Mouse (Mus musculus): ENCODE results near the gene Olfr741. TPM values are rescaled to one million over a fixed set of nuclear protein-coding genes. Genes with fewer than 3 reads are reported as not detected.

The Olfr741 gene
- not detected in 2 replicates for polyA plus RNA-seq (2016; fragmentation: Nextera tagmentation; extraction: Ambion mirVana)

GRCm38 (mm10) chr14:50472438-50472837, at the start of gene Olfr741:
Gene Olfr741 (plus strand): TSS chr14:50472738.
- no peak within 1 kb of the TSS for H3K9ac ChIP-seq
- 77% methylated on average over 2 of the region's 2 CpGs for WGBS
- H3K4me1 ChIP-seq: no peaks in the 10 kb centered on the region
- no peak within 1 kb of the TSS for H3K4me2 ChIP-seq (replicated peaks)
- H3K9me3 ChIP-seq: no peaks in the 10 kb centered on the region
- H3K36me3 ChIP-seq: no peaks in the 10 kb centered on the region
- H3K4me3 ChIP-seq: no peak within 1 kb of the TSS
- no peak for ATAC-seq (ENCODE audit: low FRiP score, low read depth)
- no peaks in the 10 kb centered on the region for H3K27me3 ChIP-seq (replicated peaks)
- no peak within 1 kb of the TSS for H3K27ac ChIP-seq

- H3K4me2 ChIP-seq (replicated peaks): no peak within 1 kb of the TSS
- no peak within 1 kb of the TSS for H3K27ac ChIP-seq
- no peaks in the 10 kb centered on the region for H3K4me1 ChIP-seq
- H3K27me3 ChIP-seq (replicated peaks): no peaks in the 10 kb centered on the region
- H3K4me3 ChIP-seq: no peak within 1 kb of the TSS
- H3K9ac ChIP-seq: no peak within 1 kb of the TSS
- 83% methylated on average over 3 of the region's 3 CpGs for WGBS
- no peak for ATAC-seq (ENCODE audit: low FRiP score, low read depth)
- H3K9me3 ChIP-seq: no peaks in the 10 kb centered on the region
- no peaks in the 10 kb centered on the region for H3K36me3 ChIP-seq
These were observed 27.3 kb upstream of the Olfr741 start, which contains the start of gene Olfr740 for GRCm38 (mm10) chr14:50445245-50445644. Gene Olfr740 (plus strand): TSS chr14:50445545.

- Histone ChIP-seq H3K27me3 (replicated peaks) (no peaks in the 10 kb centered on the region), H3K4me3 (no peak overlapping the region), H3K27ac (no peak overlapping the region), H3K9me3 (0 out of 2 replicates have a peak, but pooled peaks cover 4% of the 10 kb centered on the region), H3K36me3 (no peaks in the 10 kb centered on the region), H3K4me1 (no peaks in the 10 kb centered on the region), H3K4me2 (replicated peaks) (no peak overlapping the region), H3K9ac (no peak overlapping the region)
- ATAC-seq (ENCODE audit: low FRiP score, low read depth): no peak
- WGBS: 76% methylated on average over 2 of the region's 2 CpGs
These were observed 5.9 kb downstream of the Olfr741 start for GRCm38 (mm10) chr14:50478406-50478805.

- Histone ChIP-seq H3K9me3 (no peaks in the 10 kb centered on the region), H3K27ac (no peak within 1 kb of the TSS), H3K4me2 (replicated peaks) (no peak within 1 kb of the TSS), H3K4me3 (no peak within 1 kb of the TSS), H3K4me1 (no peaks in the 10 kb centered on the region), H3K36me3 (no peaks in the 10 kb centered on the region), H3K9ac (no peak within 1 kb of the TSS), H3K27me3 (replicated peaks) (no peaks in the 10 kb centered on the region)
- ATAC-seq (ENCODE audit: low FRiP score, low read depth): no peak
- 54% methylated on average over 2 of the region's 2 CpGs for WGBS
These were observed 30.8 kb downstream of the Olfr741 start, which contains the start of gene Olfr742 for GRCm38 (mm10) chr14:50503300-50503699. Gene Olfr742 (plus strand): TSS chr14:50503600.

GRCm38 (mm10) chr14:50521539-50521938, 49.0 kb downstream of the Olfr741 start, which contains the start of gene Olfr743:
Gene Olfr743 (plus strand): TSS chr14:50521839.
- Histone ChIP-seq H3K4me1 (no peaks in the 10 kb centered on the region), H3K9me3 (no peaks in the 10 kb centered on the region)
- no peak for ATAC-seq (ENCODE audit: low FRiP score, low read depth)

More at GRCm38 (mm10) chr14:50521539-50521938, 49.0 kb downstream of the Olfr741 start, which contains the start of gene Olfr743:
- no peak within 1 kb of the TSS for H3K9ac ChIP-seq
- H3K4me3 ChIP-seq: no peak within 1 kb of the TSS
- H3K27me3 ChIP-seq (replicated peaks): no peaks in the 10 kb centered on the region
- H3K4me2 ChIP-seq (replicated peaks): no peak within 1 kb of the TSS
- H3K27ac ChIP-seq: no peak within 1 kb of the TSS
- no peaks in the 10 kb centered on the region for H3K36me3 ChIP-seq

Other genes with a start within 250 kb of the Olfr741 start
- gene Olfr731, start 230.9 kb upstream of the Olfr741 start, polyA plus RNA-seq (2016; fragmentation: Nextera tagmentation; extraction: Ambion mirVana): not detected in 2 replicates
- gene Olfr732, start 188.5 kb upstream of the Olfr741 start, polyA plus RNA-seq (2016; fragmentation: Nextera tagmentation; extraction: Ambion mirVana): not detected in 2 replicates
- not detected in 2 replicates for gene Olfr733, start 171.2 kb upstream of the Olfr741 start, polyA plus RNA-seq (2016; fragmentation: Nextera tagmentation; extraction: Ambion mirVana)
- not detected in 2 replicates for gene Olfr734, start 146.0 kb upstream of the Olfr741 start, polyA plus RNA-seq (2016; fragmentation: Nextera tagmentation; extraction: Ambion mirVana)
- gene Olfr735, start 123.9 kb upstream of the Olfr741 start, polyA plus RNA-seq (2016; fragmentation: Nextera tagmentation; extraction: Ambion mirVana): not detected in 2 replicates
- not detected in 2 replicates for gene Tlr11, start 114.8 kb upstream of the Olfr741 start, polyA plus RNA-seq (2016; fragmentation: Nextera tagmentation; extraction: Ambion mirVana)
- gene Olfr736, start 91.6 kb upstream of the Olfr741 start, polyA plus RNA-seq (2016; fragmentation: Nextera tagmentation; extraction: Ambion mirVana): not detected in 2 replicates
- gene Olfr738, start 65.2 kb upstream of the Olfr741 start, polyA plus RNA-seq (2016; fragmentation: Nextera tagmentation; extraction: Ambion mirVana): not detected in 2 replicates
- gene Olfr739, start 54.1 kb upstream of the Olfr741 start, polyA plus RNA-seq (2016; fragmentation: Nextera tagmentation; extraction: Ambion mirVana): not detected in 2 replicates
- gene Olfr740, start 27.2 kb upstream of the Olfr741 start, polyA plus RNA-seq (2016; fragmentation: Nextera tagmentation; extraction: Ambion mirVana): not detected in 2 replicates
- gene Olfr742, start 30.9 kb downstream of the Olfr741 start, polyA plus RNA-seq (2016; fragmentation: Nextera tagmentation; extraction: Ambion mirVana): not detected in 2 replicates
- not detected in 2 replicates for gene Olfr743, start 49.1 kb downstream of the Olfr741 start, polyA plus RNA-seq (2016; fragmentation: Nextera tagmentation; extraction: Ambion mirVana)
- not detected in 2 replicates for gene Olfr744, start 142.1 kb downstream of the Olfr741 start, polyA plus RNA-seq (2016; fragmentation: Nextera tagmentation; extraction: Ambion mirVana)
- gene Olfr745, start 166.7 kb downstream of the Olfr741 start, polyA plus RNA-seq (2016; fragmentation: Nextera tagmentation; extraction: Ambion mirVana): not detected in 2 replicates
- not detected in 2 replicates for gene Olfr746, start 174.3 kb downstream of the Olfr741 start, polyA plus RNA-seq (2016; fragmentation: Nextera tagmentation; extraction: Ambion mirVana)
- not detected in 2 replicates for gene Olfr747, start 220.5 kb downstream of the Olfr741 start, polyA plus RNA-seq (2016; fragmentation: Nextera tagmentation; extraction: Ambion mirVana)
- gene Olfr748, start 234.6 kb downstream of the Olfr741 start, polyA plus RNA-seq (2016; fragmentation: Nextera tagmentation; extraction: Ambion mirVana): not detected in 2 replicates

Data from neural tube, embryonic 12.5 days (tissue).